Mouse (Mus musculus): ENCODE data around the gene Nxph3. TPM values are rescaled to one million over a fixed set of nuclear protein-coding genes. Genes with fewer than 3 reads are reported as not detected.
A peak's percentile ranks its signal among the peaks of the same experiment; 100 is the strongest.

Nxph3 gene
- polyA plus RNA-seq, 1 experiment from 2014 or later = 1.2 TPM

DNA sequence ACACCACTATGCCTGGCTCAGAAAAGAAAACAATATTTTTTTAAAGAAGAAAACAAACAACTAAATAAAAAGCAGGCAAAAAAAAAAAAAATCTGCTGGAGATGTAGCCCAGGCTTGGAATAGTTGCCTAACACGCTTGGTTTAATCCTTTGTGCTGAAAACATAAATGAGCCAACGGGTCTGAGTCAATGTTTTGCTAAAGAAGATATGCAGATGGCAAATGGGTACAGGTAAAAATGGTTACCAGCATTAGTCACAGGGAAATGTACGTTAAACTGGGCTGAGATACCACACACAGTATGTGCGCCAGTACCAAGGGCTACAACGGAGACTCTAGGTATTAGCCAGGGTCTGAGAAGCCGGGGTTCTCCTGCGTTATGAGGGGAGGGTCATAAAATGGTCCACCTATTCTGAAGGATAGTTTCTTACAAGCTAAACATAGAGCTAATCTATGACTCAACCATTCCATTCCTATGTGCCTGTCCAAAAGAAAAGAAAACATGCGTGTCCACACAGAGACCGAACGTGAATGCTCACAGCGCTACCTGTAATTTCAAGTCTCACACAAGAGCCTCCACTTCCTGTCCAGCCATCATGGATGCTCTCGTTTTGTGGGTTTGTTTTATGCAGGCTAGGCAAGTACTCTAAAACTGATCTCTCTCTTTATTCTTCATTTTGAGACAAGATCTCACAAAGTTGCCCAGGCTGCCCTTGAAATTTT, 36.1 kb upstream of the Nxph3 start:
- WGBS = 82% methylated on average over 12 of the region's 12 CpGs
- TF ChIP-seq CTCF (IDR thresholded peaks at IDR 0.05) (no peak), EP300 (IDR thresholded peaks at IDR 0.05) (no peak)
- H3K4me3 ChIP-seq (ENCODE audit: low read depth, low read length) = no peak overlapping the region
- no peak overlapping the region for H3K27ac ChIP-seq (ENCODE audit: low read length)
- H3K27me3 ChIP-seq (replicated peaks; ENCODE audit: insufficient read depth, low read length) = no peaks in the 10 kb centered on the region
- H3K9ac ChIP-seq (replicated peaks; ENCODE audit: low read depth) = no peak overlapping the region
- no peak overlapping the region for H3K4me2 ChIP-seq (replicated peaks; ENCODE audit: low read depth, low read length)
- no peaks in the 10 kb centered on the region for H3K9me3 ChIP-seq (ENCODE audit: low read length)
- H3K4me1 ChIP-seq (ENCODE audit: insufficient read depth, low read depth, low read length) = no peaks in the 10 kb centered on the region
- DNase-seq (ENCODE audit: low spot score) = no peak
- no peaks in the 10 kb centered on the region for H3K36me3 ChIP-seq (ENCODE audit: insufficient read depth, low read length)
- no peak for ATAC-seq

DNA sequence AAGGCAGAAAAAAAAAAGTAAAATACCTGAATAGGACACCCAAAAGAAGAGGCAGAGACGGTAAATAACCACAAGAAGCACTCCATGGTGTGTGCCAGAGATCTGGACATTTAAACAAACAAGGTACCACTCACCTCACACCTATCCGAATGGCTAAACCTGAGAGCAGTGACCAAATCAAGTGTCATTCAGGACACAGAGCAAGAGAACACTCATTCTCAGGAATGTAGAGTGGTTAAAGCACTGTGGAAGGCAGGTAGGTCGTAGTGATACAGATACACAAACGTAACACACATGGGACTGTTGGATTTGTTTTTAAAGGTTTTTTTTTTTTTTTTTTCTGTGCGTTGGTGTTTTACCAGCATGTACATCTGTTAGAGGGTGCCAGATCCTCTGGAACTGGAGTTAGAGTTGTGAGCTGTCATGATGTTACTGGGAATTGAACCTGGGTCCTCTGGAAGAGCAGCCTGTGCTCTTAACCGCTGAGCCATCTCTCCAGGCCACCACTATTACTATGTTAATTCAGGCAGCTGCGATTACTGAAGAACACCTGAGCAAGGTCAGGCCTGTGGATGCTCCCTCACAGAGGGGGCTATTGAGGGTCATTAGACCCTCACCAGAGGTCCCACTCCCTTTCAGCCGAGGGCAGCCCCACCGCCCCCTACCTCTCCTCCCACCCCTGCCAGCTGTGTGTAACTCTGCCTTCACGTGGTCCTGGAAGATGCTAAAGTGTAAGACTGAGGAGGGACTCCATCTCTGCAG, 31.8 kb upstream of the Nxph3 start:
- Histone ChIP-seq H3K27me3 (replicated peaks; ENCODE audit: insufficient read depth, low read length) (no peaks in the 10 kb centered on the region), H3K9me3 (ENCODE audit: low read length) (no peaks in the 10 kb centered on the region), H3K27ac (ENCODE audit: low read length) (no peak overlapping the region), H3K4me1 (ENCODE audit: insufficient read depth, low read depth, low read length) (no peaks in the 10 kb centered on the region), H3K4me2 (replicated peaks; ENCODE audit: low read depth, low read length) (no peak overlapping the region), H3K4me3 (ENCODE audit: low read depth, low read length) (no peak overlapping the region), H3K36me3 (ENCODE audit: insufficient read depth, low read length) (no peaks in the 10 kb centered on the region), H3K9ac (replicated peaks; ENCODE audit: low read depth) (no peak overlapping the region)
- ATAC-seq (peak; percentile 82), DNase-seq (ENCODE audit: low spot score) (peak; percentile 59)
- 56% methylated on average over 10 of the region's 10 CpGs for WGBS
- TF ChIP-seq EP300 (IDR thresholded peaks at IDR 0.05) = peak; percentile 52
- TF ChIP-seq CTCF (IDR thresholded peaks at IDR 0.05) = no peak

GRCm38 (mm10) chr11:95544546-95545327, 30.4 kb upstream of the Nxph3 start:
- 78% methylated on average over 8 of the region's 8 CpGs for WGBS

DNA sequence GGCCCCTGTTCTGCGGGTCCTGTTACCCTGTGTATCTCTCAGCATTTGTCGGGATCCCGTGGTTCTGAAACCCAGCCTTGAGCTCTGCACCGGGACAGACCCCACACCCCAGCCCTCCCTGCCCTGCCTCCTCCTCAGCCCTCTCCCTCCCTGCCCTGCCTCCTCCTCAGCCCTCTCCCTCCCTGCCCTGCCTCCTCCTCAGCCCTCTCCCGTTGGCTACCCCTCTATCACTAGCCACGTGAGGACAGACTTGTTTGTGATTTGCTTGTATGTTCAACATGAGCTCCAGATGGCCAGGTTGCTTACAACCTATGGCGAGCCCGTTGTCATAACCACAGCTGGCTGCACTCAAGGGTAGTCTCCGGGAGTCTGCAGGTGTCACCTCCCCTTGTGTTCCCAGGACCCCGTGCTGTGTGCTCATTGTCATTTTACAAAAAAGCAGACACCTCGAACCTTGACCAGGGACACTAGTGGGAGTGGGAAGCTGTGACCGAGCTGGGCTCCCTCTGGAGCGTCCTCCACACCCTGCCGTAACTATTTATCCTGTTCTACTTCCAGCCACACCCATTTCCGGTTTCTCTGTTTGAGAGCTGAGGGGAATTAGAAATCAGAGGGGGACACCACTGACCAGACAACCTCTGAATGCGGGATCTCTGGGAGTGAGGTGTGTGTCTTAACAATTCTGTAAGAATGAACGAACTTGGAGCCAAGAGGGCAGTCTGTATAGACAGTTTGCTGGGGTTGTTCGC, 26.4 kb upstream of the Nxph3 start:
- H3K4me2 ChIP-seq (replicated peaks; ENCODE audit: low read depth, low read length) = peak overlapping the region; percentile 22; the same call in 1 of the 2 replicates
- H3K4me3 ChIP-seq (ENCODE audit: low read depth, low read length) = no peak overlapping the region
- WGBS = 14% methylated on average over 18 of the region's 18 CpGs
- no peaks in the 10 kb centered on the region for H3K4me1 ChIP-seq (ENCODE audit: insufficient read depth, low read depth, low read length)
- no peaks in the 10 kb centered on the region for H3K36me3 ChIP-seq (ENCODE audit: insufficient read depth, low read length)
- peak; percentile 32; the same call in 1 of the 2 replicates for ATAC-seq
- H3K27me3 ChIP-seq (replicated peaks; ENCODE audit: insufficient read depth, low read length) = 0 out of 2 replicates have a peak, but pooled peaks cover 3% of the 10 kb centered on the region
- peak; percentile 49 for DNase-seq (ENCODE audit: low spot score)
- H3K9me3 ChIP-seq (ENCODE audit: low read length) = no peaks in the 10 kb centered on the region
- TF ChIP-seq CTCF (IDR thresholded peaks at IDR 0.05) (no peak), EP300 (IDR thresholded peaks at IDR 0.05) (no peak)
- no peak overlapping the region for H3K9ac ChIP-seq (replicated peaks; ENCODE audit: low read depth)
- no peak overlapping the region for H3K27ac ChIP-seq (ENCODE audit: low read length)

More at GRCm38 (mm10) chr11:95544546-95545327, 30.4 kb upstream of the Nxph3 start:
- TF ChIP-seq CTCF (IDR thresholded peaks at IDR 0.05) (no peak), EP300 (IDR thresholded peaks at IDR 0.05) (no peak)
- Histone ChIP-seq H3K36me3 (ENCODE audit: insufficient read depth, low read length) (no peaks in the 10 kb centered on the region), H3K27me3 (replicated peaks; ENCODE audit: insufficient read depth, low read length) (no peaks in the 10 kb centered on the region), H3K4me3 (ENCODE audit: low read depth, low read length) (no peak overlapping the region), H3K4me1 (ENCODE audit: insufficient read depth, low read depth, low read length) (no peaks in the 10 kb centered on the region), H3K27ac (ENCODE audit: low read length) (no peak overlapping the region), H3K4me2 (replicated peaks; ENCODE audit: low read depth, low read length) (no peak overlapping the region), H3K9me3 (ENCODE audit: low read length) (no peaks in the 10 kb centered on the region), H3K9ac (replicated peaks; ENCODE audit: low read depth) (no peak overlapping the region)
- DNase-seq (ENCODE audit: low spot score) (no peak), ATAC-seq (no peak)

- Histone ChIP-seq H3K4me2 (replicated peaks; ENCODE audit: low read depth, low read length) (no peak overlapping the region), H3K27ac (ENCODE audit: low read length) (no peak overlapping the region)
- ATAC-seq = peak; percentile 2; the same call in 1 of the 2 replicates
Observed at GRCm38 (mm10) chr11:95538378-95539104, 24.2 kb upstream of the Nxph3 start.

More at GRCm38 (mm10) chr11:95538378-95539104, 24.2 kb upstream of the Nxph3 start:
- H3K9ac ChIP-seq (replicated peaks; ENCODE audit: low read depth) = no peak overlapping the region
- no peak overlapping the region for H3K4me3 ChIP-seq (ENCODE audit: low read depth, low read length)
- 0 out of 2 replicates have a peak, but pooled peaks cover 3% of the 10 kb centered on the region for H3K27me3 ChIP-seq (replicated peaks; ENCODE audit: insufficient read depth, low read length)
- 75% methylated on average over 12 of the region's 15 CpGs for WGBS
- DNase-seq (ENCODE audit: low spot score) = peak; percentile 61
- H3K36me3 ChIP-seq (ENCODE audit: insufficient read depth, low read length) = no peaks in the 10 kb centered on the region
- TF ChIP-seq EP300 (IDR thresholded peaks at IDR 0.05) (no peak), CTCF (IDR thresholded peaks at IDR 0.05) (no peak)
- no peaks in the 10 kb centered on the region for H3K9me3 ChIP-seq (ENCODE audit: low read length)
- no peaks in the 10 kb centered on the region for H3K4me1 ChIP-seq (ENCODE audit: insufficient read depth, low read depth, low read length)
